Mouse (Mus musculus): ENCODE results near the gene Sbf2. TPM values are rescaled to one million over a fixed set of nuclear protein-coding genes. Genes with fewer than 3 reads are reported as not detected.
"Not testable (repeated sequence)": the region's sequence is repeated elsewhere in the genome, so short reads cannot be mapped to it uniquely, and the experiment has no call there.

The Sbf2 gene
- polyA plus RNA-seq, 1 experiment: 8.8 TPM

- WGBS: 98% methylated on average over 5 of the region's 5 CpGs
- no peak for DNase-seq
- H3K36me3 ChIP-seq (ENCODE audit: control insufficient read depth, insufficient read depth, low read length): no peaks in the 10 kb centered on the region
- no peak for TF ChIP-seq POLR2A (IDR thresholded peaks at IDR 0.05; ENCODE audit: control insufficient read depth, extremely low read depth, insufficient read depth, low read length, poor library complexity)
- no peak for TF ChIP-seq CTCF (IDR thresholded peaks at IDR 0.05; ENCODE audit: borderline replicate concordance, control insufficient read depth, extremely low read depth, insufficient read depth, low read length, poor library complexity)
- no peak overlapping the region for H3K4me3 ChIP-seq (ENCODE audit: control insufficient read depth, insufficient read depth, low read length)
- no peak overlapping the region for H3K27ac ChIP-seq (ENCODE audit: control insufficient read depth, insufficient read depth, low read length)
- H3K27me3 ChIP-seq (ENCODE audit: control insufficient read depth, insufficient read depth, low read length): no peaks in the 10 kb centered on the region
- H3K4me1 ChIP-seq (replicated peaks; ENCODE audit: control insufficient read depth, insufficient read depth, low read length): no peaks in the 10 kb centered on the region
Measured at GRCm38 (mm10) chr7:110463471-110463870, 151.3 kb downstream of the Sbf2 start.

- no peak for TF ChIP-seq CTCF (IDR thresholded peaks at IDR 0.05; ENCODE audit: borderline replicate concordance, control insufficient read depth, extremely low read depth, insufficient read depth, low read length, poor library complexity)
- TF ChIP-seq POLR2A (IDR thresholded peaks at IDR 0.05; ENCODE audit: control insufficient read depth, extremely low read depth, insufficient read depth, low read length, poor library complexity): no peak
- no peaks in the 10 kb centered on the region for H3K4me1 ChIP-seq (replicated peaks; ENCODE audit: control insufficient read depth, insufficient read depth, low read length)
- H3K4me3 ChIP-seq (ENCODE audit: control insufficient read depth, insufficient read depth, low read length): no peak overlapping the region
- no peaks in the 10 kb centered on the region for H3K27me3 ChIP-seq (ENCODE audit: control insufficient read depth, insufficient read depth, low read length)
- peak; percentile 61 for DNase-seq
- 20% methylated on average over 4 of the region's 4 CpGs for WGBS
- H3K36me3 ChIP-seq (ENCODE audit: control insufficient read depth, insufficient read depth, low read length): no peaks in the 10 kb centered on the region
- no peak overlapping the region for H3K27ac ChIP-seq (ENCODE audit: control insufficient read depth, insufficient read depth, low read length)
Measured at GRCm38 (mm10) chr7:110432301-110432700, 182.4 kb downstream of the Sbf2 start.

GRCm38 (mm10) chr7:110416318-110416717 is 198.4 kb downstream of the Sbf2 start:
- TF ChIP-seq CTCF (IDR thresholded peaks at IDR 0.05; ENCODE audit: borderline replicate concordance, control insufficient read depth, extremely low read depth, insufficient read depth, low read length, poor library complexity) (no peak), POLR2A (IDR thresholded peaks at IDR 0.05; ENCODE audit: control insufficient read depth, extremely low read depth, insufficient read depth, low read length, poor library complexity) (no peak)
- WGBS: 93% methylated on average over 1 of the region's 1 CpGs
- H3K27ac ChIP-seq (ENCODE audit: control insufficient read depth, insufficient read depth, low read length): no peak overlapping the region
- no peak overlapping the region for H3K4me3 ChIP-seq (ENCODE audit: control insufficient read depth, insufficient read depth, low read length)
- DNase-seq: no peak
- H3K4me1 ChIP-seq (replicated peaks; ENCODE audit: control insufficient read depth, insufficient read depth, low read length): no peaks in the 10 kb centered on the region
- H3K36me3 ChIP-seq (ENCODE audit: control insufficient read depth, insufficient read depth, low read length): no peaks in the 10 kb centered on the region
- H3K27me3 ChIP-seq (ENCODE audit: control insufficient read depth, insufficient read depth, low read length): no peaks in the 10 kb centered on the region

GRCm38 (mm10) chr7:110414276-110414675 is 200.4 kb downstream of the Sbf2 start:
- DNase-seq: no peak

GRCm38 (mm10) chr7:110402092-110402491 is 212.6 kb downstream of the Sbf2 start:
- no peak for TF ChIP-seq CTCF (IDR thresholded peaks at IDR 0.05; ENCODE audit: borderline replicate concordance, control insufficient read depth, extremely low read depth, insufficient read depth, low read length, poor library complexity)
- no peak for TF ChIP-seq POLR2A (IDR thresholded peaks at IDR 0.05; ENCODE audit: control insufficient read depth, extremely low read depth, insufficient read depth, low read length, poor library complexity)
- DNase-seq: no peak
- 91% methylated on average over 1 of the region's 1 CpGs for WGBS
- H3K27ac ChIP-seq (ENCODE audit: control insufficient read depth, insufficient read depth, low read length): no peak overlapping the region
- no peak overlapping the region for H3K4me3 ChIP-seq (ENCODE audit: control insufficient read depth, insufficient read depth, low read length)
- H3K27me3 ChIP-seq (ENCODE audit: control insufficient read depth, insufficient read depth, low read length): no peaks in the 10 kb centered on the region
- no peaks in the 10 kb centered on the region for H3K4me1 ChIP-seq (replicated peaks; ENCODE audit: control insufficient read depth, insufficient read depth, low read length)
- H3K36me3 ChIP-seq (ENCODE audit: control insufficient read depth, insufficient read depth, low read length): no peaks in the 10 kb centered on the region

More at GRCm38 (mm10) chr7:110414276-110414675, 200.4 kb downstream of the Sbf2 start:
- TF ChIP-seq POLR2A (IDR thresholded peaks at IDR 0.05; ENCODE audit: control insufficient read depth, extremely low read depth, insufficient read depth, low read length, poor library complexity): no peak
- TF ChIP-seq CTCF (IDR thresholded peaks at IDR 0.05; ENCODE audit: borderline replicate concordance, control insufficient read depth, extremely low read depth, insufficient read depth, low read length, poor library complexity): no peak
- Histone ChIP-seq H3K4me3 (ENCODE audit: control insufficient read depth, insufficient read depth, low read length) (no peak overlapping the region), H3K36me3 (ENCODE audit: control insufficient read depth, insufficient read depth, low read length) (no peaks in the 10 kb centered on the region), H3K4me1 (replicated peaks; ENCODE audit: control insufficient read depth, insufficient read depth, low read length) (no peaks in the 10 kb centered on the region), H3K27me3 (ENCODE audit: control insufficient read depth, insufficient read depth, low read length) (no peaks in the 10 kb centered on the region), H3K27ac (ENCODE audit: control insufficient read depth, insufficient read depth, low read length) (no peak overlapping the region)
- WGBS: 97% methylated on average over 5 of the region's 5 CpGs

- DNase-seq: no peak
- H3K4me1 ChIP-seq (replicated peaks; ENCODE audit: control insufficient read depth, insufficient read depth, low read length): peaks cover 5% of the 10 kb centered on the region
- H3K4me3 ChIP-seq (ENCODE audit: control insufficient read depth, insufficient read depth, low read length): no peak overlapping the region
- no peak overlapping the region for H3K27ac ChIP-seq (ENCODE audit: control insufficient read depth, insufficient read depth, low read length)
- 96% methylated on average over 6 of the region's 6 CpGs for WGBS
- no peaks in the 10 kb centered on the region for H3K27me3 ChIP-seq (ENCODE audit: control insufficient read depth, insufficient read depth, low read length)
- H3K36me3 ChIP-seq (ENCODE audit: control insufficient read depth, insufficient read depth, low read length): no peaks in the 10 kb centered on the region
- TF ChIP-seq CTCF (IDR thresholded peaks at IDR 0.05; ENCODE audit: borderline replicate concordance, control insufficient read depth, extremely low read depth, insufficient read depth, low read length, poor library complexity): no peak
- TF ChIP-seq POLR2A (IDR thresholded peaks at IDR 0.05; ENCODE audit: control insufficient read depth, extremely low read depth, insufficient read depth, low read length, poor library complexity): no peak
Measured at GRCm38 (mm10) chr7:110392576-110392975, 222.1 kb downstream of the Sbf2 start.

GRCm38 (mm10) chr7:110391632-110392031 is 223.1 kb downstream of the Sbf2 start:
- Histone ChIP-seq H3K4me1 (replicated peaks; ENCODE audit: control insufficient read depth, insufficient read depth, low read length) (peaks cover 5% of the 10 kb centered on the region), H3K27ac (ENCODE audit: control insufficient read depth, insufficient read depth, low read length) (no peak overlapping the region), H3K36me3 (ENCODE audit: control insufficient read depth, insufficient read depth, low read length) (no peaks in the 10 kb centered on the region), H3K4me3 (ENCODE audit: control insufficient read depth, insufficient read depth, low read length) (no peak overlapping the region), H3K27me3 (ENCODE audit: control insufficient read depth, insufficient read depth, low read length) (no peaks in the 10 kb centered on the region)
- WGBS: 94% methylated on average over 2 of the region's 2 CpGs
- TF ChIP-seq POLR2A (IDR thresholded peaks at IDR 0.05; ENCODE audit: control insufficient read depth, extremely low read depth, insufficient read depth, low read length, poor library complexity) (no peak), CTCF (IDR thresholded peaks at IDR 0.05; ENCODE audit: borderline replicate concordance, control insufficient read depth, extremely low read depth, insufficient read depth, low read length, poor library complexity) (no peak)
- no peak for DNase-seq

- H3K4me1 ChIP-seq (replicated peaks; ENCODE audit: control insufficient read depth, insufficient read depth, low read length); H3K27me3 ChIP-seq (ENCODE audit: control insufficient read depth, insufficient read depth, low read length); H3K36me3 ChIP-seq (ENCODE audit: control insufficient read depth, insufficient read depth, low read length); H3K27ac ChIP-seq (ENCODE audit: control insufficient read depth, insufficient read depth, low read length); H3K4me3 ChIP-seq (ENCODE audit: control insufficient read depth, insufficient read depth, low read length): not testable (repeated sequence)
- 58% methylated on average over 2 of the region's 2 CpGs for WGBS
- peak; percentile 11 for DNase-seq
Measured at GRCm38 (mm10) chr7:110388889-110389288, 225.8 kb downstream of the Sbf2 start.

Measured in thymus, adult 2 months (tissue).